Mouse (Mus musculus) thymus, postnatal 36 days (tissue): ENCODE measurements around the gene Rps6kb1.
A peak's percentile ranks its signal among the peaks of the same experiment; 100 is the strongest.

Source experiments
- DNase-seq, 2 experiments: peaks; one replicate each; pipeline ENCODE4 v3.0.0; 2022; ENCODE audit warnings: mixed read lengths in 2 of 2

Gene Rps6kb1

DNA sequence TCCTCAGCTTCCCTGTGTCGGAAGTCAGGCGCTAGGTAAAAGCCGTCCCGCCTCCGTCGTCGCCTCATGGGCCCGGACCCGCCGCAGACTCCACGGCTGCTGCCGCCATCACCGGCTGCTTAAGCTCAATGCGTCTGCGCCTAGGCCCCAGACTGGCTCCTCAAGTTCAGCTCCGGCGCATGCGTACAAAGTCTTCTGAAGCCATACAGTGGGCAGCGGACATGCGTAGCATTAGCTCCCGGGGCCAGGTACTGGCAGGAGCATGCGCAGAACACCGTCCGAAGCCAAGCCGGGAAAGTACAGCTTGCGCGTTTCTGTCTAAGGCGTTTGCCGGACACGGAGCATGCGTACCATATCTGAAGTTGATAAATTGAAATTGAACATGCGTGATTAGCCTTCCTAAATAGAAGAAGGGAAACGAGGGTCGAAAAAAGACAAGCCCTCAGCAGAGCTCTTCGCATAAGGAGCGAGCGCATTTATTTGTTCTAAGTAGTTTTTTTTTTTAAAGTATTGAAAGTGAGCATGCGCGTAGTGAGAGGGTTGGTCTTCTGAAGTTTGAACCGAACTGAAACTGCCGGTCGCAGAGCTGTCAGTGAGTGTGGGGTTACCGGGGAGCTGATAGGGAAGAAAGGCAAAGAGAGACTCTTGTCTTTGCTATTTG, at the start of gene Rps6kb1, which contains the start of gene Tubd1:
Gene Rps6kb1, minus strand, starts transcription at position 167 of the 661 bp plus-strand sequence.
Gene Tubd1, plus strand, starts transcription at position 353 of the 661 bp plus-strand sequence.
- peak; percentile 98 to 99 for DNase-seq

DNA sequence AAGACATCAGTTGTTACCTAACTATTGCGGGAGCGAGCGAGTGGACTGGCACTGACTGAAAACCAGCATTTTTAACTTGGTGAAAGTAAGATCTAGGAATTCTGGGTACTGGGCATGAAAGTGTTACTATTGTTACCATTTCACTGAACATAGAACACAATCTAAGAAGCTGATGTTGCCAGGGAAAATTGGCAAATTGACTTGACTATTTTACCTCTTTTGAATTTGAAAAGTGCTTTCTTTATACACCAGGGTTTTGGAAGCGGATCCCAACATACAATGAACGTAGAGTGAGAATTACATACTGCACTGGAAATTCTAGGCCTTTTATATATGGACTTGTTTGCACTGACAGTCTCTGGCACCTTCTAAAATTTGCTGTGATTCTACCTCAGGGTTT, 48.8 kb upstream of the Rps6kb1 start:
- DNase-seq: no peak

DNA sequence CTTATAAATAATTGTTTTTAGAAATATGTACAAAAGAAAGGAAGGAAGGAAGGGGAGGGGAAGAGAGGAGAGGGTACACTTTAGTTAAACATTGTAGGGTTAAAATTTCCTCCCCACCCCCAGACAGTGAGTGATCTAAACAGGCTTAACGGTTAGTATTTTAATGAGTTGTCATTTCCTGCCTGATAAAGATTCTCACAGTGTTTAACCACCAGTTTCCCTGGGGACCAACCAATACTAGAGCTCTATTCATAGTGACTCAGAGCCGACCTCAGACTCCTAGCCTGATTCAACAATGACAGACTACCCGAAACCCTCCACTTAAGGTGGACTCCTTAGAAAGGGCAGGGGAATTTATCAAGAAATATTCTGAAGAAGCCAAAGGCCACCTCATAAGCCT, 48.4 kb upstream of the Rps6kb1 start:
- no peak for DNase-seq

DNA sequence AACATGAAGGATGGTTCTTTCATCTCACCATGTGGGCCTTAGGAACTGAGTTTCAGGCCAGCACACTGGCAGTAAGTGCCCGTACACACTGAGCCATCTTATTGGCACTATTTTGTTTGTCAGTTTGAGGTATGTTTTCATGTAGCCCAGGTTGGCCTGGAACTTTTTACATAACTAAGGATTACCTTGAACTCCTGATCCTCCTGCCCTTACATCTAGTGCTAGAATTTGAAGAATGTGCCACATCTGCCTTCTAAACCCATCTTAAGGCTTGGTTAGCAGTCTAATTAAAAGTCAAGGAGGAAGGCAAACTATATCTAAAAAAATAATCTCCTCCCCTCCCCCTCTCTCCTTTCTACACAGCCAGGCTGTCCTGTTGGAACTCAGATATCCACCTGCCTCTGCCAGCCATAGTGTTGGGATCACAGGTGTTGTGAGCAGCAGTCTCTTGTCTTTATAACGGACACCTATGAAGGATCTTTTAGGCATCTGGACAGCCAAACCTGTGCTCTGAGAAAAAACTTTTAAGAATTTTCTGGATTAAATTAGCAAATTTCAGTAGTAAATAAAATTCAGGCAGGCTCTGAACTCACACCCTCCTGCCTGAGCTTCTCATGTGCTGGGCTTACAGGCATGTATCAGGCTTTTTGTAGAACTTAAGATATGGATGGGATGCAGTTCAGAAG, 47.5 kb upstream of the Rps6kb1 start:
- no peak for DNase-seq

DNA sequence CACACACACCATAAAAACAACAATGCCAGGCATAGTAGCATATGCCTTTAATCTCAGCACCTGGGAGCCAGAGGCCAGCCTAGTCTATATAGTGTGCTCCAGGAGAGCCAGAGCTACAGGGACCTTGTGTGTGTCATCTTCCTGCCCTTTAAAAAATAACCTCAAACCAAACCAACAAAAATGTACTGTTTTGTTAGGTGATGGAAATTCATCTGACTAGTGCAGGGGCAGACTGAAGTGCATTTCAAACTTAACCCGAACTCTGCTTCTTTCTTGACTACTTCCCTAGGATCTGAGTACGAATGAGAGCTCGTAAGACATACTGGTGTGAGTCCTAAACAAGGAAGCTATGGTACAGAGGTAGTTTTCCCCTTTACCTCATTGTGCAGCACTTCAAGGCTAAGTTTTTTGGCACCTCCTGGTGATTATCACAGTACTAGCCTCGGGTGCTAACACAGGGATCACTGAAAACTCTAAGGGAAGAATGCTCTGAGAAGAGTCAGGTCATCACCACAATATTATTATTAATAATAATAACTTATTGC, 46.8 kb upstream of the Rps6kb1 start:
- no peak for DNase-seq

DNA sequence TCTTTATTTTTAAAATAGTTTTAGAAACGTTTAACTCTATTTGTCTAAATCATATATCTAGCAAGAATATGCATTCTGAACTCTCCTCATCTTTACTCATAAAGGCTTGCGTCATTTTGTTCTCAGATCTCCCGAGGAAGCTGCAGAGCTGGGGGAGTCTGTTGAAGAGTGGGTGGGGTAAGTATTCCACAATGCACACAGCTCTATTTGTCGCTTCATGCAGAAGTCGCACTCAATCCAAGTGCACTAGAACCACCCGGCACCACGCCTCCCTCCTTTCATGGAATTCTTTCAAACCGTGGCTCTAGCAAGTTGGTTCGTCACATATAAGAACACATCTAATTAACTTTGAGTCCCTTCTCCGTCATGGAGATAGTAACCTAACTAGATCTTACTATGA, 46.0 kb upstream of the Rps6kb1 start:
- DNase-seq: no peak

DNA sequence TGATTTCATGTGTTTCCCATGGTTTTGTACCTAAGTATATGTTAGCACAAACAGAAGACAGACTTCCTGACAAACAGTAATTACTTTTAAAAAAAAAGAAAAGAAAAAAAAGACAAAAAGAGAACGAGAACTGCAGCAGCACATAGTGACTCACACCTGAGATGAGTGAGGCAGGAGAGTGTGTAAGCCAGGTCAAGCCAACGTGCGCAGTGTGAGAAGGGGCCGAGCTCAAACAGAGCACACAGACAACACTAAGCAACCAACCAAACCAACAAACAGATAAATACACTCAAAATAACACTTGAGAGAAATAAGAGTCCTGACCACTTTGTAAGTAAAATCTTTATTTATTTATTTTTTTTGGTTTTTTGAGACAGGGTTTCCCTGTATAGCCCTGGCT, 45.5 kb upstream of the Rps6kb1 start:
- DNase-seq: no peak

DNA sequence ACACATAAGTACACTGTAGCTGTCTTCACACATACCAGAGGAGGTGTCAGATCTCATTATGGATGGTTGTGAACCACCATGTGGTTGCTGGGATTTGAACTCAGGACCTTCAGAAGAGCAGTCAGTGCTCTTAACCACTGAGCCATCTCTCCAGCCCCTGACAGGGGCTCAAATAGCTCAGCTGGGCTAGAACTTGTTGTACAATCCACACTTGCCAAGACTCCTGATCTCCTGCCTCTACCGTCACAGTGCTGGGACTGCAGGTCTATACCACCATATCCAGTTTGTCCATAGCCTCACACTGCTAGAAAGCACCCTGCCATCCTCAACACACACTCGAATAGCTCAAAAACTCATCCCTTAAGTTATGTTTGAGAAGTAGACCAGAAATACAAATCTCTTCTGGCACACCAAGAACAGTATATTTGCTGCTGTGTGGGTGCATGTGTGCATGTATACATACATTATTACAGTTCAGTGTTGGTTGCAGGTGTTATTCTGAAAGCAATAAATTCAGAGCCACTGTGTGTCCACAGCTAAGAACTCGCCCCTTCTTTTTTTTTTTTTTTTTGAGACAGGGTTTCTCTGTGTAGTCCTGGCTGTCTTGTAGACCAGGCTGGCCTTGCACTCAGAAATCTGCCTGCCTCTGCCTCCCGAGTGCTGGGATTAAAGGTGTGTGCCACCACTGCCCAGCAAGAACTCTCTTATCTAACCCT, 44.1 kb upstream of the Rps6kb1 start:
- DNase-seq: no peak

DNA sequence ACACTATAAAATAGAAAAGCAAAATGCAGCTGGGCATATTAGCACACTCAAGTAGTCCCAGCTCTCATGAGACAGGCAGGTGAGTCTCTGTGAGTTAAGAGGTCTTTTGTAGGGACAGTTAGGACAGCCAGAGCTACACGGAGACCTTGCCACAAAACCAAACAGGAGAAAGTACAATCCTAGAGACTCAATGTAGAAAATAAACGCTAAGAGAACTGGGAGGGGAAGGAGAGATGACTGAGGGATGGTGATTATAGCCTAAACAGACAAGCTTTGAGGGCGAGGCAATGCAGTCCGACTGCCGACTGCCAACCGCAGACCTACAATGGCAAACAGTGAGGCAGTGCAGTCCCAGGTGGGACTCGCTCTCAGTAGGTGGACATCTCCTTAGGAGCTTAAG, 43.2 kb upstream of the Rps6kb1 start:
- DNase-seq: no peak

DNA sequence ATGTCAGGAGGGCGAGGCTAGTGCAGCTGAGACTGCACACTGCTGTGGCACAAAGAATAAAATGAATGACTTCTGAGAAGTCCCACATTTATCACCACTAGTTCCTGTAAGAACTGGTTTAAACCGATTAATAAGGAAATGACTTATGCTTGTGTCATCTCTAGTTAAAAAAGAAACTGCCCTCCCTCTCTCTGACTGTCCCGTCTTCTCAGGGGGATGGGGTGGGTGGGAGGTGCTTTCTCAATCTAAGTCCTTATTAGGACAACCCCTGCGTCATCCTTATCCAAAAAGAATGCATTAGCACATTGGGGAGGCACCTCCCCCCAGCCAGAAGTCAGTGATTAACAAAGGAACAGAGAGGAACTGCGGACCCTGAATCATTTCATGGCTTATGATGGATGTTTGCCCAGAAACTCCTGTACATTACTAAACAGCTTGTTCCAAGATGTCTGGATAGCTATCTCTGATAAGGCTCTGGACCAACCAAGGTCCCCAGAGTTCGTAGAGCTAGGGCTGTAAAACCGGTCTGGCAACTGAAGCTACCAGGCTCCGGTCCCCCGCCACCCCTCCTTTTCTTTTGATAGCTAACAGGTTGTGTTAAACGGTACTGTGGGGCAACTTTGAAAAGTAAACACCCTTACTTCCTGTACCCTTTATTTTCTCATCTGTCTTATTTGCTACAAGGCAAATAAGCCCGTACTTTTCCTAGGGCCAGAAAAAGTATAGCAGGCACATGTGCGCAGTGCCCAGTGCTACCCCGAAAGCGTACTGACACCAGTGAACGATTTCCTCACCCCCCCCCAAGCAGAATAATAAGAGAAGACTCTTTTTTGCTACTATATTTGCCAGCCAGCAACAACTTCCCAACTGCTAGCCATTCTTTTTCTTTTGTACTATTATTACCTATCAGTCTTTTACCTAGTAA, 42.5 kb upstream of the Rps6kb1 start:
- peak; percentile 44 to 53 for DNase-seq

DNA sequence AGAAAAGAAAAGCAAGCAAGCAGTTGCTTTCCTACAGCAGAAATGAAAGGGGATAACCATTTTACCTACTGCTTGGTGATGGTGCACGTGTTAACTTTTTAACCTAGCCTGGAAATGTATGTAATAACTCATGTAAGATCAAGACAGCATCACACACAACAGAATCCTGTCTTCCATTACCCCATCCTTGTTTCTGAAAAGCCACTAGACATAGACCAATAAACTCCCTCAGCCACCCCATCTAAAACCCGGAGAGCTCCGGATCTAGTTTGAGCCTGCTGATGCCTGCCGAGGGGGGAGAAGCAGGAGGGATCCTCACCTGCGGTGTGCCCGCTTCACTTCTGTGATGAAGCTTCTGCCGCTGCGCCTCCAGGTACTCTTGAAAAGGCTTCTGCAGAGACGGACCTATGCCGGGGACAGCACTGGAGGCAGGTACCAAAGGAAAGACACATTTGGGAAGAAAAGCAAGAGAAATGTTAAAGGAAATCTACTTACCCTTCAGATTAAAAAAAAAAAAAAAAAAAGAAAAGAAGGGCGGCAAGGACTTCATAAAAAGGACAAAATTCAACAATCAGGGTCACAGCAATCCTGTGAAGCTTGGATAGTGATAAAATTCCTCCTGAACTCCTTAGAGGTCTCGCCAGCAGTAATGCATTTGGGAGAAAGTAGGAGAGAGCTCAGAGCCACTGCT, 41.7 kb upstream of the Rps6kb1 start:
- DNase-seq: peak; percentile 60 to 67

DNA sequence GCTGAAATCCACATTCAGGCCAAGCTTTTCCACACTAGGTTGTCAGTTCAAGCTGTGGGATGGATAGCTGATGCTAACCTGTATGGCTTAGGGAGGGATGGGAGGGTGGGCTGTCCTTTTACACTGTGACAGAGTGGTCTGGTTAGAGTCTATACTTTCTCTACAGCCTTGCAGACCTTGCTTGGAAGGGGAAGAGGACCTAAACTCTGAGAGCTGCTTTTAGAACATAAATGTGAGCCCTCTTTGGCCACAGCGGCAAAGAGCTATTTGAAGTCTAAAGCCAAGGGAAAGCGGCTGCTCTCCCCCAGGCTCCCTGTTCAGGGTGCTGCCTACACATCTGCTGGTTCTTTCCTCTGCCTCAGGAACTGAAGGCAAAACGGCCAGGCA, 41.0 kb upstream of the Rps6kb1 start:
- DNase-seq: peak in 1 of 2 experiments; percentile 30

DNA sequence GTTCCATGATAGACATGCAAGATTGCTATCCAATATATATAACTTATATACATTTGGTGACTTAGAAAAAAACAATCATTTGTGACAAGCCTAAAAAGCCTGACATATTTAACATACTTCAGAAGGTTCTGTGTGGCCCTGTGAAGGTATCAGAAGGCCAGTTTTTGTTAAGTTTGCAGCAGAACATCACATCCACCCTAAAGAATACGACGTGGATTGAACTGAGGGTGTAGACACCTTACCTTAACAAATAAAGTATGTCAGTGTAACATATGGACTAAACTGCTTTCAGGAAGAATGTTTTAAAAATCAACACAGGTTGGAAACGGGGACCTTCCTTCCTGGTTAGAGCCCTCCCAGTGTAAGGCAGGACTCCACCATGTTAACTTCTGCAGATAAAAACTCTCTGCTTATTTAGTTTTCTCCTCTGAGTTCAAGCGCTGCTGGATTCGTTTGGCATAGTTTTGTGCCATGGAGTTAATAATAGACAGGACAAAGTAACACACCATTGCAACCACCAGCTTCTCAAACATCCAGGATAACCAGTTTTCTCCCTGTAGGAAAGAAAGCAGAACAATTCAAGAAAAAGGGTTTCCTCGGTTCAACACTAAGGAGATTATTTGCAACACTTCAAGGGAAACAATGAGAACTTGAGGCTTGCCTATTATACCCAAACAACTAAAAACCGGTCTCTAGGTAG, 40.4 kb upstream of the Rps6kb1 start:
- no peak for DNase-seq

DNA sequence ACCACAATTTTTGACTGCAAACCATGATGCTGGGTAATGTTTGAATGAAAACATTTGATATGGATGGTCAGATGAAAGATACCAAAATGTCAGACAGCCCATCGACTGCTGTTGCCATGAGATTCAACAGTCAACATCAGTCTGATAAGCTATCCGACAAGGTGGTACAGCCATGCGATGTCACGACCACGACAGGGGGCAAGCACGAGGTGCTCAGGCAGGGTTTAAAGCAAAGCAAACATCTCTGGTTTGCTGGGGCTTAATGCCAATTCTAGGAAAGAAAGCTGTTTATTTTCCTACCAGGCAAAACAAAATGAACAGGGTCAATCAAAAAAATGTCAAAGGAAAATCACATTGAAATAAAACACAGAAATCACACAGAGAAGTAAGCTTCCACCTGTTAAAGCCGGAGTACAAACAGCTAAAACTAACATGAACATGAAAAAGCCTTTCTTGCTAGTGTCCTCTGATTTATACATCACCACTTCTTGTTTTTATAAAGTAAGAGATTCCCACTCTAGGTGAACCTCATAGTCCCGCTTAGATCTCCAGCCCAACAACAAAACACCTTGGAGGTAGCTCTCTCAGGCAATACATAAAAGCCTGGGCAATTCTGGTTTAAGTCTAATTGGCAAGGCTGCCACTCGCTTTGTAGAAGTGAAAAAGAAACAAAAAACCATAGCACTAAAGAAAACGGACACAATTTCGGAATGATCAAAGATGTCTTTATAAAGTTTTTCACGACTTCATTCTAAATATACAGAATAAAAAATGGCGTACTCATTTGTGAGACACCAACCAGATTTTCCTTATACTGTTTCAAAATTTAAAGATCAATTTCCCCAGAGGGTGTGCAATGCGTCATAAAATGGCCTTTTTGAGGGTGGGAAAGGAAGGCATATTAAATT, 39.6 kb upstream of the Rps6kb1 start:
- no peak for DNase-seq

DNA sequence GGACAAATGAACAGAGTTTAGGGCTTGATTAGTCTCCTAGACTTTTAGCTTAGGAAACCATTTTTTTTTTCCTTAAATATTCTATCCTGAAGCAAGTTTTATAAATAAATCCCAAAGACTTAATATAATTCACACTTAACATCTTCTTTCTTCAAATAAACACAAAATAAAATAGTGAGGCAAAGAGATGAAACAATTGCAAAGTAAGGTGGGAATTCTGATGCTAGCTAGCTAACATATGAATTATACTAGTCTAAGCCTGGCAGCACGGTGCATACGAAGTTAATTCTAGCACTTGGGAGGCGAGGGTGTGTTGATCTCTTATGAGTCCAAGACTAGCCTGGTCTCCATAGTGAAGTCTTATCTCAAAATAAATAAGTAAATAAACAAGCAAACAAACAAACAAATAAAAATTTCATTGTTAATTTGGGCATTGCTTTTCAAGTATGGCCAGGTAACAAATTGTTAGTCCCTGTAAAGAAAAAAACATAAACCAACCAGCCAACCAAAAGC, 38.8 kb upstream of the Rps6kb1 start:
- DNase-seq: no peak

DNA sequence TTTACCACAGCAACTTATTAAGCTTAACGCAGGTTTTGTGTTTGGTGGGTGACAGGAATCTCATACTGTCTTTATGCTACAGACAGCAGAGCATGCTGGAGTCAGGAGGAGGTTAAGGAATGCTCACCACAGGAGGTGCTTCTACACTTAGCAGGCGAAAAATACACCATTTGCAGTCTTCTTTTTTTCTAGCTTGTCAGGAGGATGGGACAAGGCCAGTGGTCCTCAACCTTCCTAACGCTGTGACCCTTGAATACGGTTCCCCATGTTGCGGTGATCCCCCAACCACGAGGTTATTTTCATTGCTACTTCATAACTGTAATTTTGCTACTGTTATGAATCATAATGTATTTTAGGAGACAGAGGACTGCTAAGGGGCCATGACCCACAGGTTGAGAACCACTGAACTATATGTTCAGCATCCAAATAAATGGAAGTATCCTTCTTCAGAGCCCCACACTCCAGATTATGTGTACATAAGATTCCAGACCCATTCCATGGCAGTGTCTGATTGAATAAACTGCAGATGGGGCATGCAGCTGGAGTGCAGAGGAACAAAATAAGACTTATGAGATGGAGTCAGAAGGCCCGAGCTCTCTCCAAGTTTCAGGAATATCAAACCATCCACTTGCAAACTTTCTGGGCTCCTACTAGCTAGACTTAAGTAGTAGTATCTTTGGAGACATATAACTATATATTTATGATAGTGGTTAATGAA, 38.1 kb upstream of the Rps6kb1 start:
- DNase-seq: no peak

DNA sequence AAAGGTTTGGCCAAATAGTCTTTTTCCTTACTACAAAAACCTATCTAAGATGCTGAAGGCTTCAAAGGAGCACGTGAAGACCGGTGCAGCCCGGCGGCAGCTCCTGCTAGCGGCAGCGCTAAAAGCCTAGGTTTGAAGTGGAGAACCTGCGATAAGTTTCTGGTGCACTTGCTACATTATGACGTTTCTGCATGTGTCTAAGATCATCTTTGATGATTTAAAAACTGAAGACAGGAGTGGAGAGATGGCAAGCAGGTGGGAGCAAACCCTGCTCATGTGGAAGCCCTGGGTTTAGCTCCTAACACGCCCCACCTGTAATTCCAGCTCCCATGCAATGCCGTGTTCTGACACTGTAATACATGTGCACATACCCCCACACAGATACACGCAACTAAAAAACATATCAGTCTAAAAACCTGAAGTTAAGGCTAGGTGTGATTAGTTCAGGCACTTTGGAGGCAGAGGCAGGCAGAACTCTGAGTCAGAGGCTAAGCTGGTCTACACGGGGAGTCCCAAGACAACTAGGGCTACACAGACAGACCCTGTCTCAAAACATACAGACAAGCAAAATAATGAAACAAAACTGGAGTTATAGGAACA, 37.4 kb upstream of the Rps6kb1 start:
- DNase-seq: peak; percentile 30 to 45

DNA sequence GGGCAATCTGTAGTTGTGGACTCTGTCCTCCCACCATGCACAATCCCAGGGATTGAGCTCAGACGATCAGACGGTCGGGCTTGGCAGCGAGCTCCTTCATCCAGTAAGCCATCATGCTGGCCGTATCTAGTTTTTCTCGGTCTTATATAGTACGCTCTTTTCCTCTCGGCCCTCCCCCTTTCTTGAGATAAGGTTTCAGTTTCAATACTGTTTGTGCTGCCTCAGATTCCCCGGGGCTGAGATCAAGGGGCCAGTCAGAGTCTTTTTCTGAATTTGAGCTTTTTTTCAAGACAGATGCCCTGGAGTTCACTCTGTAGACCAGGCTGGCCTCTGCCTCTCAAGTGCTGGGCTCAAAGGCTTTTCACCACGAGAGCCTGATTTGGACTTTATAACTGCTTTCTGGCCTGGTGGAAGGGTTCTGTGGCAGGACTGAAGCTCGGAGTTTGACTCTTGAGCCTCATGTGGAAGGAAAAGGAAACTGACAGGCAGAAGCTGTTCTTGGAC, 36.7 kb upstream of the Rps6kb1 start:
- DNase-seq: peak; percentile 42 to 52
